Mouse (Mus musculus): ENCODE measurements around the gene Astl. TPM values are rescaled to one million over a fixed set of nuclear protein-coding genes. Genes with fewer than 3 reads are reported as not detected.

Gene Astl
- total and polyA plus RNA-seq, 3 experiments: 0.11 TPM; not detected in 2

DNA sequence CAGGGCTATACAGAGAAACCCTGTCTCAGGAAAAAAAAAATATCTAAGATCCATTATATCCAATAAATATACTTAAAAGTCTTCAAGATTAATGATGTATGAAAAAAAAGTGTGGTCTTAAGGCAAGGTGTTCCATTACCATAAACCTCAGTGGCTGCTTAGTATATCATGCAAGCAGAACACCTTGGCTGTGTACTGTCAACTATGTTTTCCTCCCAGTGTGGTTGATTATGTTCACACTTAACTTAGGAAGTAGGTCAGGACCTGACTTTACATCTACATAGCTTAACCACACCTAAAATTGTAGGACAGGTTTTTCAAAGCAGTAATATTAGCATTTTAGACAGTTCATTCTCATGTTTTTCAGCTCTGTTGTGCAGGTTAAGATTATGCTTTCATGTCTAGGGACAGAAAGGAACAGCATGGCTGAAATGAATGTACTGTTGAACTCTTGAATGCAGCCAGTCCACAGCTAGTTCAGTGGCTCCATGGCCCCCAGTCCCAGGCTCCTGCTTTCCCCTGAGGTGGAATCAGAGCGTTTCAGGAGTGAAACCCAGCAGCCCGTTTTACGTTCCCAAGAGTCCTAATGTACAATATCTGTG is 33.7 kb upstream of the Astl start:
- ATAC-seq (ENCODE audit: extremely low read depth, insufficient number of reproducible peaks, low FRiP score, poor library complexity, severe bottlenecking): no peak
- Histone ChIP-seq H3K36me3 (replicated peaks) (peaks cover 26% of the 10 kb centered on the region), H3K4me3 (ENCODE audit: low read depth, low read length) (no peak overlapping the region), H3K9me3 (replicated peaks) (no peaks in the 10 kb centered on the region), H3K4me1 (ENCODE audit: insufficient read depth, low read depth, low read length) (no peaks in the 10 kb centered on the region; the same call in 1 of the 2 replicates), H3K27me3 (ENCODE audit: insufficient read depth, low read length) (no peaks in the 10 kb centered on the region)
- no peak for DNase-seq (ENCODE audit: low spot score)
- TF ChIP-seq TAL1 (conservative IDR thresholded peaks at IDR 0.05; ENCODE audit: low read depth, low read length): no peak
- TF ChIP-seq GATA2 (IDR thresholded peaks at IDR 0.05; ENCODE audit: borderline replicate concordance, low read depth, low read length): no peak
- TF ChIP-seq GATA1 (IDR thresholded peaks at IDR 0.05; ENCODE audit: borderline replicate concordance, low read length): no peak

DNA sequence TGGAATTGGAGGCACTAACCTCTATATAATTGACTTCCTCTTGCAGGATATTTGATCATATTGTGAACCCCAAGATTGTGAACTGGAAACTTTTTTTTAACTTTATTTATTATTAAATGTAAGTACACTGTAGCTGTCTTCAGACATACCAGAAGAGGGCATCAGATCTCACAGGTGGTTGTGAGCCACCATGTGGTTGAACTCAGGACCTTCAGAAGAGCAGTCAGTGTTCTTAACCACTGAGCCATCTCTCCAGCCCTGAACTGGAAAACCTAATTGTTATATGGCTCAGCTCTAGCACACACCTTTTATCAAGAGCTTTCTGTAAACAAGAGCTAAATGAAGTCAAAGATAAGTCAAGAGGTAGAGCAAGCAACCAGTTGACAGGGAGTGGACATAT is 32.3 kb upstream of the Astl start:
- no peak for ATAC-seq (ENCODE audit: extremely low read depth, insufficient number of reproducible peaks, low FRiP score, poor library complexity, severe bottlenecking)
- DNase-seq (ENCODE audit: low spot score): no peak
- Histone ChIP-seq H3K36me3 (replicated peaks) (peaks cover 12% of the 10 kb centered on the region), H3K9me3 (replicated peaks) (no peaks in the 10 kb centered on the region), H3K4me3 (ENCODE audit: low read depth, low read length) (no peak overlapping the region), H3K4me1 (ENCODE audit: insufficient read depth, low read depth, low read length) (no peaks in the 10 kb centered on the region; the same call in 1 of the 2 replicates), H3K27me3 (ENCODE audit: insufficient read depth, low read length) (no peaks in the 10 kb centered on the region)
- no peak for TF ChIP-seq GATA1 (IDR thresholded peaks at IDR 0.05; ENCODE audit: borderline replicate concordance, low read length)

DNA sequence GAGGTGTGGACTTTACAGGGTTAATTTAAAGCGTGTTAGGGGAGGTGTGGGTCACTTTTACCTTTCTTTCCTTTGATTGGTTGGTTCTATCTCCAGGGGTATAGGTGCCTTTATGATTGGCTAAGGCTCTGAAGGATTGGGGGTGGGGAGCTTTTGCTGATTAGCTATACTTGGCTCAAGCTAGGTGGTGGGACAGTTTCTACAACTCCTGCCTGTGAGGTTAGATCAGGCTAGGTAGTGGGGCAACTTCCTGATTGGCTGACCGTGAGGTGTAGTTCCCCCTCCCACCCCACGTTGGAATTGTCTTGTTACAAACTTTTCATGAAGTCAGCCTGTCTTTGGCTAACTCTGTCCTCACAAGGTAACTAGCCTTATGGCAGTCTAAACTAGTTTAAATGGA is 31.3 kb upstream of the Astl start:
- Histone ChIP-seq H3K4me3 (ENCODE audit: low read depth, low read length) (no peak overlapping the region), H3K9me3 (replicated peaks) (no peaks in the 10 kb centered on the region), H3K36me3 (replicated peaks) (peaks cover 1% of the 10 kb centered on the region), H3K4me1 (ENCODE audit: insufficient read depth, low read depth, low read length) (no peaks in the 10 kb centered on the region; the same call in 1 of the 2 replicates), H3K27me3 (ENCODE audit: insufficient read depth, low read length) (no peaks in the 10 kb centered on the region)
- TF ChIP-seq GATA2 (IDR thresholded peaks at IDR 0.05; ENCODE audit: borderline replicate concordance, low read depth, low read length) (no peak), GATA1 (IDR thresholded peaks at IDR 0.05; ENCODE audit: borderline replicate concordance, low read length) (no peak), TAL1 (conservative IDR thresholded peaks at IDR 0.05; ENCODE audit: low read depth, low read length) (no peak), CTCF (IDR thresholded peaks at IDR 0.05; ENCODE audit: low read depth, low read length) (no peak), POLR2AphosphoS5 (IDR thresholded peaks at IDR 0.05; ENCODE audit: insufficient replicate concordance, low read depth, low read length) (no peak)
- DNase-seq (ENCODE audit: low spot score) (no peak), ATAC-seq (ENCODE audit: extremely low read depth, insufficient number of reproducible peaks, low FRiP score, poor library complexity, severe bottlenecking) (no peak)

DNA sequence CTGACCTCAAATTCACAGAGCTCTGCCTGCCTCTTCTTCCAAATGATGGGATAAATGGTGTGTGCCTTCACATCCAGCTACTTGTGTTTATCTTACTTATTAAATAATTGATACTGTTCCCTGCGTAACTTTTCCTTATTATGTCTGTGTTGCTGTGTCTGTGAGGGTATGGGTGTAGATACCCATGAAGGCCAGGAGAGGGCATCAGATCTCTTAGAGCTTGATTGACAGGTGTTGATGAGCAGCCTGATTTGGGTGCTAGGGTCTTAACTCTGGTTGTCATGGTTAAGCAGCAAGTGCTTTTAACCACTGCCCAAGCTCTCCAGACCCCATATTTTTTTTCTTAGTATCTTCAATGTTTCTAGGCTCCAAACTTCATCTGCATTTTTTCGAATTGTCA is 29.8 kb upstream of the Astl start:
- Histone ChIP-seq H3K36me3 (replicated peaks) (no peaks in the 10 kb centered on the region), H3K4me3 (ENCODE audit: low read depth, low read length) (no peak overlapping the region), H3K27me3 (ENCODE audit: insufficient read depth, low read length) (no peaks in the 10 kb centered on the region), H3K9me3 (replicated peaks) (no peaks in the 10 kb centered on the region), H3K4me1 (ENCODE audit: insufficient read depth, low read depth, low read length) (no peaks in the 10 kb centered on the region; the same call in 1 of the 2 replicates)
- TF ChIP-seq TAL1 (conservative IDR thresholded peaks at IDR 0.05; ENCODE audit: low read depth, low read length) (no peak), CTCF (IDR thresholded peaks at IDR 0.05; ENCODE audit: low read depth, low read length) (no peak), POLR2AphosphoS5 (IDR thresholded peaks at IDR 0.05; ENCODE audit: insufficient replicate concordance, low read depth, low read length) (no peak), GATA2 (IDR thresholded peaks at IDR 0.05; ENCODE audit: borderline replicate concordance, low read depth, low read length) (no peak), GATA1 (IDR thresholded peaks at IDR 0.05; ENCODE audit: borderline replicate concordance, low read length) (no peak)
- DNase-seq (ENCODE audit: low spot score) (no peak), ATAC-seq (ENCODE audit: extremely low read depth, insufficient number of reproducible peaks, low FRiP score, poor library complexity, severe bottlenecking) (no peak)

DNA sequence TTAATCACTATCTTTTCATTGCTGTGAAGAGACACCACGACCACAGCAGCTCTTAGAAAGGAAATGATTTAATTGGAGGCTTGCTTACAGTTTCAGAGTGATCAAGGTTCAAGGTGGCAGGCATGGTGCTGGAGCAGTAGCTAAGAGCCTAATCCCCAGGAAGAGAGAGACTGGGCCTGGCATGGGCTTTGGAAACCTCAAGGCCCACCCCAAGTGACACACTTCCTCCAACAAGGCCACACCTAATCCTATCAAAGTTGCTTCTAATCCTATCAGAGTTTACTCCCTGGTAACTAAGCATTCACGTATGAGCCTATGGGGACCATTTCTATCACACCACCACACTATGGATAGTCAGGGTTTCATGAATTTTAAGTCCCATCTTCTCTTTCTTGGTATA is 28.2 kb upstream of the Astl start:
- Histone ChIP-seq H3K36me3 (replicated peaks) (no peaks in the 10 kb centered on the region), H3K27me3 (ENCODE audit: insufficient read depth, low read length) (peaks cover 6% of the 10 kb centered on the region), H3K4me3 (ENCODE audit: low read depth, low read length) (no peak overlapping the region), H3K4me1 (ENCODE audit: insufficient read depth, low read depth, low read length) (no peaks in the 10 kb centered on the region; the same call in 1 of the 2 replicates), H3K9me3 (replicated peaks) (no peaks in the 10 kb centered on the region)
- no peak for ATAC-seq (ENCODE audit: extremely low read depth, insufficient number of reproducible peaks, low FRiP score, poor library complexity, severe bottlenecking)
- TF ChIP-seq TAL1 (conservative IDR thresholded peaks at IDR 0.05; ENCODE audit: low read depth, low read length) (no peak), CTCF (IDR thresholded peaks at IDR 0.05; ENCODE audit: low read depth, low read length) (no peak), GATA1 (IDR thresholded peaks at IDR 0.05; ENCODE audit: borderline replicate concordance, low read length) (no peak), GATA2 (IDR thresholded peaks at IDR 0.05; ENCODE audit: borderline replicate concordance, low read depth, low read length) (no peak), POLR2AphosphoS5 (IDR thresholded peaks at IDR 0.05; ENCODE audit: insufficient replicate concordance, low read depth, low read length) (no peak)
- no peak for DNase-seq (ENCODE audit: low spot score)

DNA sequence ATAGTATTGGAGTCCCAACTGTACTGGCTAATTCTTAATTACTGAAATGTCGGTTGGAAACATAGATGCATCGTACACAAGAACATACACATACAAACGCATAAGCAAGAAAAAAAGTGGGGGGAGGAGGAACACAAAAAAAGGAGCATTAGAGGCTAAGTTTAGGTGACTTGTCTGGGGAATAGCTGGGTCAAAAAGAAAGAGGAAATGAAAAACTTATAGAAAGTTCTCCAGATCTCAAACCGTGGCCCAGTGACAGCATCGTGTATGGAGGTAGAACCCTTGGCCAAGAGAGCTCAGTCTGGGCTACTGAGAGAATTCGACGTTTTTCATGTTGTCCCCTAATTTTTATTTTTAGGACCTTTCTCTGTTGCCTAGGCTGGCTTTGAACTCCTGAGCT is 27.8 kb upstream of the Astl start:
- TF ChIP-seq GATA2 (IDR thresholded peaks at IDR 0.05; ENCODE audit: borderline replicate concordance, low read depth, low read length) (no peak), TAL1 (conservative IDR thresholded peaks at IDR 0.05; ENCODE audit: low read depth, low read length) (no peak), POLR2AphosphoS5 (IDR thresholded peaks at IDR 0.05; ENCODE audit: insufficient replicate concordance, low read depth, low read length) (no peak), CTCF (IDR thresholded peaks at IDR 0.05; ENCODE audit: low read depth, low read length) (no peak), GATA1 (IDR thresholded peaks at IDR 0.05; ENCODE audit: borderline replicate concordance, low read length) (no peak)
- Histone ChIP-seq H3K4me1 (ENCODE audit: insufficient read depth, low read depth, low read length) (no peaks in the 10 kb centered on the region; the same call in 1 of the 2 replicates), H3K9me3 (replicated peaks) (no peaks in the 10 kb centered on the region), H3K27me3 (ENCODE audit: insufficient read depth, low read length) (peaks cover 6% of the 10 kb centered on the region), H3K36me3 (replicated peaks) (no peaks in the 10 kb centered on the region), H3K4me3 (ENCODE audit: low read depth, low read length) (no peak overlapping the region)
- no peak for DNase-seq (ENCODE audit: low spot score)
- ATAC-seq (ENCODE audit: extremely low read depth, insufficient number of reproducible peaks, low FRiP score, poor library complexity, severe bottlenecking): no peak
